Mouse (Mus musculus): ENCODE measurements around the gene Rhobtb1. TPM values are rescaled to one million over a fixed set of nuclear protein-coding genes. Genes with fewer than 3 reads are reported as not detected.
A peak's percentile ranks its signal among the peaks of the same experiment; 100 is the strongest.

Gene Rhobtb1
- polyA plus RNA-seq, 1 experiment from 2014 or later: 15.2 TPM

- no peak for ATAC-seq (ENCODE audit: low read depth)
- Histone ChIP-seq H3K27ac (ENCODE audit: low read length) (no peak overlapping the region), H3K36me3 (ENCODE audit: control insufficient read depth, insufficient read depth, low read length) (no peaks in the 10 kb centered on the region), H3K4me1 (replicated peaks; ENCODE audit: control insufficient read depth, insufficient read depth, low read length) (no peaks in the 10 kb centered on the region), H3K9me3 (ENCODE audit: control insufficient read depth, low read length) (0 out of 2 replicates have a peak, but pooled peaks cover 3% of the 10 kb centered on the region), H3K4me2 (ENCODE audit: low read depth, low read length) (no peak overlapping the region), H3K4me3 (ENCODE audit: low read length) (no peak overlapping the region), H3K27me3 (ENCODE audit: control insufficient read depth, insufficient read depth, low read depth, low read length) (no peaks in the 10 kb centered on the region), H3K9ac (ENCODE audit: low read length) (no peak overlapping the region)
- 33% methylated on average over 1 of the region's 1 CpGs for WGBS
Observed at GRCm38 (mm10) chr10:69119456-69119855, 31.8 kb upstream of the Rhobtb1 start.

- Histone ChIP-seq H3K9me3 (ENCODE audit: control insufficient read depth, low read length) (no peaks in the 10 kb centered on the region), H3K27ac (ENCODE audit: low read length) (no peak overlapping the region), H3K4me3 (ENCODE audit: low read length) (no peak overlapping the region), H3K4me2 (ENCODE audit: low read depth, low read length) (no peak overlapping the region), H3K4me1 (replicated peaks; ENCODE audit: control insufficient read depth, insufficient read depth, low read length) (no peaks in the 10 kb centered on the region), H3K9ac (ENCODE audit: low read length) (no peak overlapping the region), H3K27me3 (ENCODE audit: control insufficient read depth, insufficient read depth, low read depth, low read length) (no peaks in the 10 kb centered on the region), H3K36me3 (ENCODE audit: control insufficient read depth, insufficient read depth, low read length) (no peaks in the 10 kb centered on the region)
- 83% methylated on average over 2 of the region's 2 CpGs for WGBS
- no peak for ATAC-seq (ENCODE audit: low read depth)
Observed at GRCm38 (mm10) chr10:69126546-69126945, 24.7 kb upstream of the Rhobtb1 start.

DNA sequence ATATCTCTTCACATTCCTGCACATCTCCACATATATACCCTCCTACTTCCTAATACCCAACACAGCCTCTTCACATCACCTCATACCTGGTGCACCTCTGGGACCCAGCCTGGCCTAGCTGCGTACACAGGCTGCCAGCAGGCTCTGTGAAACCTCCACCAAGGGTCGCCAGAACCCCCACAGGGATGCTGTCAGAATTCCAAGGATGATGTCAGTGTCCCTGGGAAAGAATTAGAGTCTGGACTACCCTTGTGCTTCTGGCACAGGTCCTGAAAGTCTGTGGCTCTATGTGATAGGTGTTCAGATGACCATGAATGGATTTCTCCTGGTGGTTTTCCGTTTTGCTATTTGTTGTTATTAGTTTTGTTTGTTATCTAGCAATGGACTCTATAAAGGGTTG, 22.7 kb upstream of the Rhobtb1 start:
- no peaks in the 10 kb centered on the region for H3K36me3 ChIP-seq (ENCODE audit: control insufficient read depth, insufficient read depth, low read length)
- no peaks in the 10 kb centered on the region for H3K27me3 ChIP-seq (ENCODE audit: control insufficient read depth, insufficient read depth, low read depth, low read length)
- no peak overlapping the region for H3K4me3 ChIP-seq (ENCODE audit: low read length)
- H3K9ac ChIP-seq (ENCODE audit: low read length): no peak overlapping the region
- no peak overlapping the region for H3K27ac ChIP-seq (ENCODE audit: low read length)
- H3K9me3 ChIP-seq (ENCODE audit: control insufficient read depth, low read length): no peaks in the 10 kb centered on the region
- no peak overlapping the region for H3K4me2 ChIP-seq (ENCODE audit: low read depth, low read length)
- WGBS: 65% methylated on average over 3 of the region's 3 CpGs
- no peak for ATAC-seq (ENCODE audit: low read depth)
- H3K4me1 ChIP-seq (replicated peaks; ENCODE audit: control insufficient read depth, insufficient read depth, low read length): no peaks in the 10 kb centered on the region

GRCm38 (mm10) chr10:69130613-69131012, 20.6 kb upstream of the Rhobtb1 start:
- H3K9me3 ChIP-seq (ENCODE audit: control insufficient read depth, low read length): no peaks in the 10 kb centered on the region
- H3K27me3 ChIP-seq (ENCODE audit: control insufficient read depth, insufficient read depth, low read depth, low read length): no peaks in the 10 kb centered on the region
- ATAC-seq (ENCODE audit: low read depth): no peak
- no peaks in the 10 kb centered on the region for H3K36me3 ChIP-seq (ENCODE audit: control insufficient read depth, insufficient read depth, low read length)
- H3K4me3 ChIP-seq (ENCODE audit: low read length): no peak overlapping the region
- H3K27ac ChIP-seq (ENCODE audit: low read length): no peak overlapping the region
- WGBS: 73% methylated on average over 5 of the region's 5 CpGs
- no peak overlapping the region for H3K4me2 ChIP-seq (ENCODE audit: low read depth, low read length)
- H3K4me1 ChIP-seq (replicated peaks; ENCODE audit: control insufficient read depth, insufficient read depth, low read length): no peaks in the 10 kb centered on the region; the same call in 1 of the 2 replicates
- no peak overlapping the region for H3K9ac ChIP-seq (ENCODE audit: low read length)

DNA sequence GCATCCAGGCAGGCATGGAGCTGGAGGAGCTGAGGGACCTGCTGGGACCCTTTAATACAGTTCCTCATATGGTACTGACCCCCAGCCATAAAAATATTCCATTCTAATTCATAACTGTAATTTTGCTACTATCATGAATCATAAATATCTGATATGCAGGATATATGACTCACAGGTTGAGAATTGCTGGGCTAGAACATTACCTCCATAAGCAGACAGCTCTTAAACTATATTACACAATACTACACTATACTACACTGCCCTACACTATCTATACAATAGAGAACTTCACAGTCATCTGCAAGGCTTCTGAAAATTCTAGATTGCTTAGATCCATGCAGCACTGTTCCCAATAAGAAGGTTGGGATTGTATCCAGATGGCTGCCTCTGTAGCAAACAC, 16.9 kb upstream of the Rhobtb1 start:
- Histone ChIP-seq H3K9ac (ENCODE audit: low read length) (no peak overlapping the region), H3K4me3 (ENCODE audit: low read length) (no peak overlapping the region), H3K4me2 (ENCODE audit: low read depth, low read length) (no peak overlapping the region), H3K9me3 (ENCODE audit: control insufficient read depth, low read length) (no peaks in the 10 kb centered on the region), H3K27me3 (ENCODE audit: control insufficient read depth, insufficient read depth, low read depth, low read length) (no peaks in the 10 kb centered on the region), H3K27ac (ENCODE audit: low read length) (no peak overlapping the region), H3K4me1 (replicated peaks; ENCODE audit: control insufficient read depth, insufficient read depth, low read length) (peaks cover 3% of the 10 kb centered on the region; the same call in 1 of the 2 replicates), H3K36me3 (ENCODE audit: control insufficient read depth, insufficient read depth, low read length) (no peaks in the 10 kb centered on the region)
- ATAC-seq (ENCODE audit: low read depth): no peak

- H3K27ac ChIP-seq (ENCODE audit: low read length): peak overlapping the region; percentile 26; the same call in 1 of the 2 replicates
Observed at GRCm38 (mm10) chr10:69136241-69136828, 14.9 kb upstream of the Rhobtb1 start.

DNA sequence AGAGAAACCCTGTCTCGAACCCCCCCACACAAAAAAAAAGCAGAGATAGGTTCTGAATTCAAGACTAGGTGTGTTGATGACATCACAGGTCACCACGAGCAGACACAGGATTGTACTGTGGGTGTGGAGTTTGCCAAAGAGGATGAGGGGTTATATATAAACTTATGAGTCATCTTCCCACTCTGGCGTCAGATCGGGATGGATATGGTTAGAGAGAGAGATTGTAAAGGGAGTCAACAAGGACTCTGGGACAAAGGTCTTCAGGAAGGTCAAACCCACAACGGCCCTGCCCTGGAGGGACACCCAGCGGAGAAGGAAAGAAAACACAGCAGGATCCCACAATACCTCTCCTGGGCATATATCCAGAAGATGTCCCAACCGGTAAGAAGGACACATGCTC, 2.0 kb upstream of the Rhobtb1 start:
- ATAC-seq (ENCODE audit: low read depth): no peak
- no peaks in the 10 kb centered on the region for H3K27me3 ChIP-seq (ENCODE audit: control insufficient read depth, insufficient read depth, low read depth, low read length)
- H3K36me3 ChIP-seq (ENCODE audit: control insufficient read depth, insufficient read depth, low read length): no peaks in the 10 kb centered on the region
- WGBS: 85% methylated on average over 7 of the region's 7 CpGs
- H3K4me3 ChIP-seq (ENCODE audit: low read length): no peak overlapping the region
- H3K27ac ChIP-seq (ENCODE audit: low read length): no peak overlapping the region
- H3K9ac ChIP-seq (ENCODE audit: low read length): no peak overlapping the region
- no peak overlapping the region for H3K4me2 ChIP-seq (ENCODE audit: low read depth, low read length)
- no peaks in the 10 kb centered on the region for H3K9me3 ChIP-seq (ENCODE audit: control insufficient read depth, low read length)
- no peaks in the 10 kb centered on the region for H3K4me1 ChIP-seq (replicated peaks; ENCODE audit: control insufficient read depth, insufficient read depth, low read length)

More at GRCm38 (mm10) chr10:69136241-69136828, 14.9 kb upstream of the Rhobtb1 start:
- Histone ChIP-seq H3K9me3 (ENCODE audit: control insufficient read depth, low read length) (no peaks in the 10 kb centered on the region), H3K36me3 (ENCODE audit: control insufficient read depth, insufficient read depth, low read length) (no peaks in the 10 kb centered on the region), H3K9ac (ENCODE audit: low read length) (no peak overlapping the region), H3K4me3 (ENCODE audit: low read length) (0 out of 2 replicates have a peak overlapping the region, but pooled peaks have one; percentile 10), H3K4me2 (ENCODE audit: low read depth, low read length) (peak overlapping the region; percentile 28), H3K27me3 (ENCODE audit: control insufficient read depth, insufficient read depth, low read depth, low read length) (no peaks in the 10 kb centered on the region), H3K4me1 (replicated peaks; ENCODE audit: control insufficient read depth, insufficient read depth, low read length) (peaks cover 3% of the 10 kb centered on the region; the same call in 1 of the 2 replicates)
- peak; percentile 83; the same call in 1 of the 2 replicates for ATAC-seq (ENCODE audit: low read depth)
- WGBS: 20% methylated on average over 9 of the region's 9 CpGs

DNA sequence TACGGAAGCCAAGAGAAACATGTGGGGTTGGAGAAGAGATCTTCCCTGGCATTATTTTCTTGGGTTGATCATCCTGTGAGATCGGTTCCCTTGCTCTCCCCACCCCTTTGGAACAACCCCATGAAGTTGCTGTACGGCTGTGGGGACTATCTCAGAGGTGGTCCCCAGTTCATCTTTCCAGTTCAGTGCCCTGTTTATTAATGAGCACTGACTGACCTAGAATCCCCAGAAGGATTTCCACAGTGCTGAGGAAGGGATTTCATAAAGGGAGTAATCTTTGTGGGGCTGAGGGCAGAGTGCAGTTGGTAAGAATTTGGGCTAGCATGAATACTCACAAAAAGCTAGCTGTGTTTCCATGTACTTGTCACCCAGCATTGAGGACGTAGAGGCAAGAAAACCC, 1.7 kb downstream of the Rhobtb1 start:
- ATAC-seq (ENCODE audit: low read depth): no peak
- H3K9ac ChIP-seq (ENCODE audit: low read length): no peak overlapping the region
- no peak overlapping the region for H3K4me2 ChIP-seq (ENCODE audit: low read depth, low read length)
- no peak overlapping the region for H3K4me3 ChIP-seq (ENCODE audit: low read length)
- no peaks in the 10 kb centered on the region for H3K27me3 ChIP-seq (ENCODE audit: control insufficient read depth, insufficient read depth, low read depth, low read length)
- H3K36me3 ChIP-seq (ENCODE audit: control insufficient read depth, insufficient read depth, low read length): no peaks in the 10 kb centered on the region
- no peaks in the 10 kb centered on the region for H3K9me3 ChIP-seq (ENCODE audit: control insufficient read depth, low read length)
- H3K4me1 ChIP-seq (replicated peaks; ENCODE audit: control insufficient read depth, insufficient read depth, low read length): peaks cover 5% of the 10 kb centered on the region; the same call in 1 of the 2 replicates
- H3K27ac ChIP-seq (ENCODE audit: low read length): no peak overlapping the region; the same call in 1 of the 2 replicates
- 76% methylated on average over 4 of the region's 4 CpGs for WGBS

- 85% methylated on average over 10 of the region's 10 CpGs for WGBS
- no peak overlapping the region for H3K9ac ChIP-seq (ENCODE audit: low read length)
- no peak overlapping the region for H3K27ac ChIP-seq (ENCODE audit: low read length)
Observed at GRCm38 (mm10) chr10:69155428-69156175, 4.4 kb downstream of the Rhobtb1 start.

More at GRCm38 (mm10) chr10:69155428-69156175, 4.4 kb downstream of the Rhobtb1 start:
- H3K36me3 ChIP-seq (ENCODE audit: control insufficient read depth, insufficient read depth, low read length): no peaks in the 10 kb centered on the region
- no peak for ATAC-seq (ENCODE audit: low read depth)
- H3K4me1 ChIP-seq (replicated peaks; ENCODE audit: control insufficient read depth, insufficient read depth, low read length): peaks cover 5% of the 10 kb centered on the region; the same call in 1 of the 2 replicates
- no peak overlapping the region for H3K4me3 ChIP-seq (ENCODE audit: low read length)
- no peak overlapping the region for H3K4me2 ChIP-seq (ENCODE audit: low read depth, low read length)
- no peaks in the 10 kb centered on the region for H3K27me3 ChIP-seq (ENCODE audit: control insufficient read depth, insufficient read depth, low read depth, low read length)
- H3K9me3 ChIP-seq (ENCODE audit: control insufficient read depth, low read length): no peaks in the 10 kb centered on the region
